Mouse (Mus musculus) stomach, adult 2 months (tissue): ENCODE results near the gene Gm26920. TPM values are rescaled to one million over a fixed set of nuclear protein-coding genes. Genes with fewer than 3 reads are reported as not detected.

Experiments used
- polyA plus RNA-seq: library from polyadenylated mRNA; depleted of rRNA; stranded (reverse); fragments of >200 nt; gene quantifications from 2 replicates; pipeline ENCODE4 v1.2.3, GENCODE M21; 2012; rRNA removed

The Gm26920 gene
- polyA plus RNA-seq: 0.02 and 0.05 TPM in 2 replicates

DNA sequence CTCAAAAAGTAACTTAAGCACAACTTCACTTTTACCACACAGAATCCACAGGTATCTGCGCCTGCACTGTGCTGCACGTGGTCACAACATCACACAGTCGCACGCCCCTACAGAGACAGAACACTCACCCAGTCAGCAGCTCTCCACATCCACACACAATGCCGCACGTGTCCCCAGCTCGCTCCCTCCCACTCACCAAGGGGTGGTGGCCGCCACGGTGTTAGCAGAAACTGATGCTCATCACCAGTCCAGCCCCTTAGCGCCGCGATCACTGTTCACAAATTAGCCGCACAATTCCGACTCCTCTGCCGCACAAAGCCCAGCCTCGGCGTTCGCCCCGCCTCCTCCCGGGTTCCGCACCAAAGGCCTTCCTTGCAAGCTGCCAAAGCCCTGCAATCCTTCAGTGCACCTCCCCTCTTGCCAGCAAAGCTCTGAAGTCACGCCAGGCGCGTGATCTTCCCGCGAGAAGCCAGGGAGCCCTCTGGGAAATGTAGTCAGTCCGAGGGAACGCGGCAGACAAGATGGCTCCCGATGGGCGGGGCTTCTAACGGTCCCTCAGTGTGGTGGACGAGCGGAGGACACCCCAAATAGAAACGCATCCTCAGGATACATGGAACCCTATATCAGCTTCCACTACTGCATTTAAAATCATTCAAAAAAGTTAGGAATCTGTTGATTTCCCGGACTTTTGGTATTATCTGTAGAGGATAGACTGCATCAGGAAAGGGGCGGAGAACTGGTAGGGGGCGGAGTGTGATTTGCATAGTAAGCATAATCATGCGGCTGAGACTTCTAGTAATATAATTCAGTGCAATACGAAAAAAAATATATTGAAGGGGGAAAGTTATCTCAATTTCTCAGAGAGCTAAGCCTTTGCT lies at the start of gene Gm26920, which contains the start of gene Zfp566:
TSS of gene Gm26920 (minus strand) at position 319 of the 878 bp plus-strand sequence.
TSS of gene Zfp566 (minus strand) at position 436 of the 878 bp plus-strand sequence.

DNA sequence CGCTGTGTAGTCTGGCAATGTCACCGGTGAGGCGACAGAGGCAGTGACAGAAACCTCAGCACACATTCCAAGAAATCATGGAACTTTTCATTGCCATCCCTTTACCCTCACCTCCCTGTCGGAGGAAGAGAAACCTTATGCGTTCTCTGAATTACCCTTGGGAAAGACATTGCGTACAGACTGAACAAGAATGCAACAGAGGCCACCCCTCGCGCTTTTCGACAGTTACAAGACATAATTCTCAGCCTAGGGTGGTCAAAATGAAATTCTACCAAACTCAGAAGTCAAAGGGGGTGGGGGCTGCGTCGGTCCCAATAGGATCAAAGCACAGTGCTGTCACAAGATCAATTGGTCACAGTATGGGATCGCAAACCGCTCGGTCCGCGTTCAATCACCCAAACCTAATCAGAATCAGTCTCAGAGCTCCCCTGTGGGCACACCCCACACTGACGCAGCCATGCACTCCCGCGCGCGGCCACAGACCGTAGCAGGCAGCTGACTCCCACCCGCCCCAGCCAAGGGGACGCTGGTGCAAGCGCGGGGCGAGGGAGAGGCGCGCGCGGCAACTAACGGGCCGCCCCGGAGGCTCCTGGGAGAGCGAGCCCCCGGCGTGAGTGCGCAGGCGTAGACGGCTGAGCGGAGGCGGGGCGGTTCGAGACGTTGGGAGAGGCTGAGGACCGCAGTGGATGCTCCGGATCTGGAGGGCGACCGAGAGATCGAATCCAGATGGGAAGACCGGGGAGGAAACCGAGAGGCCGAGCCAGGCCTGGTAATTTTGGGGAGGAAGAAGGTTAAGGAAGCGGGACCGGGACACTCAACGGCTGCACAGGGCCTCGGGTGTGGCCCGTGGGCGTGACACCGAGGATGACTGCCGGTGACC lies 31.3 kb upstream of the Gm26920 start, which contains the start of gene Zfp382:
TSS of gene Zfp382 (plus strand) at position 635 of the 880 bp plus-strand sequence.

GRCm38 (mm10) chr7:30094646-30095429 lies 4.6 kb upstream of the Gm26920 start, which contains the start of gene Zfp260:
Gene Zfp260 (plus strand): TSS chr7:30094777.

GRCm38 (mm10) chr7:30072146-30073028 lies 17.8 kb downstream of the Gm26920 start, which contains the start of gene Zfp82:
Gene Zfp82 (minus strand): TSS chr7:30072900.

DNA sequence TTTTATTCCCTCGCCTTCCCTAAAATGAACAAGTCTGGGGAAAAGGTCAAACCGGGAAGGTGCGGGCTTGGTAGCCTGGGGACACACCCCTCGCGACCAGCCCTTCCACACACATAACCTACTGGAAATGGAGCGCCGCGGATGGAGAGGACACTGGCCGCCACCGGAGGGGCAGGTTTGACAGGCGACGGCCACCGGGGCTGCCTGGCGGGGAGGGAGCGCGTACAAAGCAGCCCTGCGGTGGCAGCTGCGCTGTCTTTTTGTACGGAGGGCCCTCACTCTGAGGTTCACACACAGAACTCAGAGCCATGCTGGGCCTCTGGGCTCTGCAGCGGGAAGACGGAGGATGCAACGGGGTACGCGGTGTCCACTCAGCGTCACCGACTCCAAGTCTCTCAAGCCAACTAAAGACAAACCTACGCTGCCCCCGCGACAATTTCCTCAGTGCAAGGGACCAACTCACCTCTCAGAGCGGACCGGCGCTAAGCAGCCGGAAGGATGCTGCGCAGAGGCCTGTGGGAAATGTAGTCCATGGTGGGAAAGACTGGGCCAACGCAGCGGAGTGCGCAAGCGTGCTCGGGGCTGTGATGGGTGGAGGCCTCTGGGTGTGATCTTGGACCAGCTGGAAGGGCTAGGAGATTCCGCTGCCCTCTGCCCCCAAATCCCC lies 39.2 kb downstream of the Gm26920 start, which contains the start of gene Zfp14:
TSS of gene Zfp14 (minus strand) at position 499 of the 667 bp plus-strand sequence.

Other genes with a start within 250 kb of the Gm26920 start
- 0.03 TPM in 1 of 2 replicates, not detected in the other for gene Zfp940, start 236.7 kb downstream of the Gm26920 start, polyA plus RNA-seq
- gene Zfp420, start 230.4 kb downstream of the Gm26920 start, polyA plus RNA-seq: 0.08 and 0.13 TPM in 2 replicates
- 0.23 and 0.56 TPM in 2 replicates for gene Zfp27, start 183.8 kb downstream of the Gm26920 start, polyA plus RNA-seq
- 0.15 and 0.19 TPM in 2 replicates for gene Zfp383, start 182.2 kb downstream of the Gm26920 start, polyA plus RNA-seq
- gene Zfp74, start 136.3 kb downstream of the Gm26920 start, polyA plus RNA-seq: 4.7 and 6.0 TPM in 2 replicates
- gene Zfp568, start 106.5 kb downstream of the Gm26920 start, polyA plus RNA-seq: 1.1 and 2.2 TPM in 2 replicates
- gene Zfp14, start 39.0 kb downstream of the Gm26920 start, polyA plus RNA-seq: 0.32 and 0.78 TPM in 2 replicates
- gene Zfp82, start 17.5 kb downstream of the Gm26920 start, polyA plus RNA-seq: 0.04 TPM in 1 of 2 replicates, not detected in the other
- 0.23 and 1.2 TPM in 2 replicates for gene Zfp566, start 117 bp upstream of the Gm26920 start, polyA plus RNA-seq
- 2.7 and 4.6 TPM in 2 replicates for gene Zfp260, start 4.4 kb upstream of the Gm26920 start, polyA plus RNA-seq
- 0.14 TPM in 1 of 2 replicates, not detected in the other for gene Zfp382, start 31.5 kb upstream of the Gm26920 start, polyA plus RNA-seq
- gene Zfp146, start 79.3 kb upstream of the Gm26920 start, polyA plus RNA-seq: 0.55 and 0.75 TPM in 2 replicates
- gene Cox7a1, start 93.7 kb upstream of the Gm26920 start, polyA plus RNA-seq: 23.0 and 23.2 TPM in 2 replicates
- 587 and 678 TPM in 2 replicates for gene Capns1, start 108.4 kb upstream of the Gm26920 start, polyA plus RNA-seq
- 44.5 and 70.3 TPM in 2 replicates for gene Polr2i, start 141.5 kb upstream of the Gm26920 start, polyA plus RNA-seq
- 20.0 and 20.6 TPM in 2 replicates for gene Tbcb, start 141.9 kb upstream of the Gm26920 start, polyA plus RNA-seq
- 0.12 TPM in 1 of 2 replicates, not detected in the other for gene Ovol3, start 145.3 kb upstream of the Gm26920 start, polyA plus RNA-seq
- 0.05 TPM in 1 of 2 replicates, not detected in the other for gene Thap8, start 189.7 kb upstream of the Gm26920 start, polyA plus RNA-seq
- 13.0 and 13.2 TPM in 2 replicates for gene Wdr62, start 190.0 kb upstream of the Gm26920 start, polyA plus RNA-seq
- gene Clip3, start 201.3 kb upstream of the Gm26920 start, polyA plus RNA-seq: 3.4 and 5.3 TPM in 2 replicates
- 99.1 and 118 TPM in 2 replicates for gene Alkbh6, start 218.3 kb upstream of the Gm26920 start, polyA plus RNA-seq
- 17.5 and 30.2 TPM in 2 replicates for gene Syne4, start 224.4 kb upstream of the Gm26920 start, polyA plus RNA-seq
- 0.36 and 0.42 TPM in 2 replicates for gene E130208F15Rik, start 231.3 kb upstream of the Gm26920 start, polyA plus RNA-seq
- 12.5 and 28.1 TPM in 2 replicates for gene Sdhaf1, start 233.5 kb upstream of the Gm26920 start, polyA plus RNA-seq